Mouse (Mus musculus) left cerebral cortex, adult 9 months (tissue): ENCODE measurements around the gene Olfr643.

Experiments used
- DNase-seq, 2 experiments: peaks; one replicate each; pipeline ENCODE4 v3.0.0; 2022; ENCODE audit warnings: low spot score in 2 of 2

The Olfr643 gene

GRCm38 (mm10) chr7:104137305-104137704 is at the start of gene Olfr643:
Gene Olfr643, minus strand, starts transcription at chr7:104137405.
- no peak for DNase-seq

GRCm38 (mm10) chr7:104183292-104183691 is 46.1 kb upstream of the Olfr643 start, which contains the start of gene Olfr648:
Gene Olfr648, minus strand, starts transcription at chr7:104183392.
- no peak for DNase-seq

- DNase-seq, result no peak
Observed at GRCm38 (mm10) chr7:104179074-104179473, 41.9 kb upstream of the Olfr643 start.

DNA sequence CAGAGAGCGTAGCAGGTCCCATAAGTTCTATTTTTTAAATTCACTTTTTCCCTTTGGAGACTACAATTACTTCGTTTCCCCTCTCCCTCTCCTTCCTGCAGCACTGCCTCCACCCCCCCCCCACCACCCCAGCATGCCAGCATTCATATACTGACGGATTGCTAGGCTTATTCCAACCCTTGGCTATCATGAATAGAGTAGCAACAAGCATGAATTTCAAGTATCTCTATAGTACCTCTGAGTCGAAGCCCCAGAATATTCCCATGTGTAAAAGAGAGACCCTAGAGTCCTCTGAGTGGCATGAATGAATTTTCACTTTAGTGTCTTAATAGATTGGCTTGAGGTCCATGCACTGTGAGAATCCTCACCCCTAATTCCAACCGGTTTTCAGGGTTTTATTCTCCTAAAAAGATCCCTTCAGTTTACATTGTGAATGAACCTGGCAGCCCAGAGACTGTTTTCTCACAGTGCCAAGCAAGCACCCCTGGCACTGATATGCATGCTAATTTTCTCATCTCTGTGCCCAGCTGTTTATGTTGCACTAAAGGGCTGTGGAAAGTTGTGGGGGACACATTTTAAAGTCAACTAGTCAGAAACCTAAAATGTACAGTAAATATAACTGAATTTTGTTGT is 41.3 kb upstream of the Olfr643 start:
- DNase-seq, result no peak

DNA sequence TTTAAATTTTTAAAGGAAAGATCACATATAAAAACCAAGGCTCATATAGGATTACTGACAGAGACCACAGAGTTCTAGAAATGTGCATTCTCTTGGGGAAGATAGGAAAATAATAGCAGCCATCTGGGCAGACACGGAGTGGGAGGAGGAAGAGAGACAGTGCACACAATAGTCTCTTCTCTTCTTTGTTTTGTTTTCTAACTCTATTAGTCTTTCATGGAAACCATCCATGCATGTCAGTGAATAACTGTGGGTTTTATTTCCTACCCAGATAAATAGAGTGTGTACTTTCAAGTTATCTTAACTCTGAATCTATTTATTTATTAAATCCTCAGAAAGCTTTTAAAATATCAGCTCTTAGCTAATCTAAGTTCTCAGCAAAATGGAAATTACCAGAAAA is 37.9 kb upstream of the Olfr643 start:
- no peak for DNase-seq

- DNase-seq, result no peak
Observed at GRCm38 (mm10) chr7:104169634-104170204, 32.5 kb upstream of the Olfr643 start.

DNA sequence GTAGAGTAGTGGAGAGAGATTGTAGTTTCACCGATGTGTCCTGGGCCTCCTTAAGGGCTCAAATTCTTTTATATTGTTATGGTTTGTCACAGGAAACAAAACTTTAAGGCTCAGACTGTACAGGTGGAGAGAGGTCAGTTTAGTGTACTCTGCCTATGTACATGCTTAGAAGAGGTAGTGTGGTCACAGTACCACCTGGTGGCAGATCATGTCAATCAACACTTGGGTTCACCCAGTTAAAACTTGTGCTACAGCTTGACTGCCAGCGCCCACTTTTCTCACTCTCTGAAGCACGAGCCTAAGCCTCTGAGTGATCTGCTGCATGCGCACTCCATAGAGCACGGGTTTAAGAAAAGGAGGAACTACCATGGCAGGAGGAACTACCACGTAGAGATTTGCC is 29.9 kb upstream of the Olfr643 start:
- DNase-seq, result no peak

- DNase-seq, result no peak
Observed at GRCm38 (mm10) chr7:104150456-104150855, 13.3 kb upstream of the Olfr643 start, which contains the start of gene Ubqlnl. Gene Ubqlnl, minus strand, starts transcription at chr7:104150556.

- no peak for DNase-seq
Observed at GRCm38 (mm10) chr7:104143179-104143578, 6.0 kb upstream of the Olfr643 start, which contains the start of gene Ubqln3. Gene Ubqln3, minus strand, starts transcription at chr7:104143279.

DNA sequence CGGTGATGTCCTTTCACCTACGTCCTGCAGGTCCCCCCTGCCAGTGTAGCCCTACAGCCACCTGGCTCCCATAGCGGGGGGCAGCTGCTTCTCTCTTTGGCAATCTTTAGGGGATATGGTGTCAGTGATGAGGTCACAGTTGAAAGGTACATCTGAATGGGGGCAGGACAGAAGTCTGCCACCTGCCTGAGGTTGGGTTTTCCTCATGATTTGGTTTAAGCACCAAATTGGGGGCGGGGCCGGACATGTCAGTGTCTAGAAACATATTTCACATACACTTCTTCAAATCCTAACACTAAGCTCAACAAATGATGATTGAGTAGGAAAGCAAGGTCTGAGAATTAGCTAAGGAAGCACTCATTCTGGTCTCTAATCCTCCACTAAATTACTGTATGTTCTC is 7.5 kb downstream of the Olfr643 start, which contains the start of gene Ubqln5:
Gene Ubqln5 (minus strand): TSS at position 101 of the 400 bp plus-strand sequence.
- no peak for DNase-seq

DNA sequence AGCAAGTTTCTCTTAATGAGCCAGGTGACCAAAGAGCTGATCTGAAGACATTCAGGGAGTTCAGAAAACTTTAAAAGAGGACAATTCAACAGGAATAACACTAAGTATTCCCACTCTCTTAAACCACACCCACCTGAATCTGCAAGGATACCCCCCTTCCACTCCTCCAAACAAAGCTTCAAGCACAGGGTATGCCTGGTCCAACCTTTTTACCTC is 32.5 kb downstream of the Olfr643 start, which contains the start of gene Olfr646:
Gene Olfr646 (plus strand): TSS at position 117 of the 216 bp plus-strand sequence.
- no peak for DNase-seq

DNA sequence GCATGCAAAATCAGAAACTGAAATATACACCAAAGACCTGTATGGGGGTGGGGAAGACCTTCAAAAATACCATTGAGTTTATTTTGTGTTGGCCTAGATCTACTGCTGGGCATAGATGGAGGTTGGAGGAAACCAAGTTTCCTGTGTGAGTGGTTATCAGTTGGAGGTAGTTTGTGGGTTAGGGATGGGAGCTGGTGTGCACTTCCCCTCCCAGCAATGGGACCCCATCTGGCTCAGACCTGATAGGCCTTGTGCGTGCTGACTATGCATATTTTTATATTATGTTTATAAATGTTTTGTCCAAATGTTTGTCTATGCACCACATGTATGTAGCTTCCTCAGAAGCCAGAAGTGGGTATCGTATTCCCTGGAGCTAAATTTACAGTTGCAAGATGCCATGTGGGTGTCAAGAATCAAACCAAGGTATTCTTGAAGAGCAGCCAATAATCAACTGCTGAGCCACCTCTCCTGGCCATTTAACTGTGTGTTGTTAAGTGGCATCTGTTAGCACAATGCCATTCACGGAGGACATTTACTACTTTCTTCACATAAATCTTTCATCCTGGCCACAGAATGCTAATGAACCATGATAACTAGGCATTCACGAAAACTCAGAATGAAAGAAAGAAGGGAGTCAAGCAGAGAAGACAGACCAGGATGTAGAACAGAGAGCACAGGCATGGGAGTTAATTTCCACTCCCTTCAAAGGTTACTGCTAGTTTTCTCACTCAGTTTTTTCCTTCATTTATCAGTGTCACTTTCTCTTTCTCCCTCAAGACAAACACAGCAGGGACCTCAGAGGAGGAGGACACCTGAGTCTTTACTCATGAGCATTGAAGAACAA is 33.1 kb downstream of the Olfr643 start:
- DNase-seq, result no peak

DNA sequence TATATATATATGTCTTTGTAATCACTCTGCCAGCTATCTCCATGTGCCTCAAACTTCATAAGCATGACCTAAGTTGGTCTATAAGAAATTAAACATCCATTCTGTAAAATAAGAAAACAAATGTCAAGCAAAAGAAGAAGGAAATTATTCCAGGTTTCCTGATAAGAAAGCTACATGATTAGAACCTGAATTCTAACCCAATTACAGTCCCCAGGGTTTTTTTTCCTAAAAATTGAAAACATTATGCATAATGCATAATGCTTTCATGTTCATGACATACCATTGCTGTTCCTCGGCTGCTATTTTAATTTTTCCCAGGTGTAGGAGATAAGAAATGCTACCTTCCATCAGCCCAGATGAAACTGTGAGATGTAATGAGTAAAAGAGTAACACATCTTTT is 51.8 kb downstream of the Olfr643 start, which contains the start of gene Olfr645:
Gene Olfr645 (minus strand): TSS at position 101 of the 400 bp plus-strand sequence.
- no peak for DNase-seq

GRCm38 (mm10) chr7:104071769-104072168 is 65.4 kb downstream of the Olfr643 start, which contains the start of gene Olfr644:
Gene Olfr644, minus strand, starts transcription at chr7:104071869.
- no peak for DNase-seq

GRCm38 (mm10) chr7:104061345-104061744 is 75.9 kb downstream of the Olfr643 start, which contains the start of gene 4930516K23Rik:
Gene 4930516K23Rik, minus strand, starts transcription at chr7:104061445.
- DNase-seq, result no peak

DNA sequence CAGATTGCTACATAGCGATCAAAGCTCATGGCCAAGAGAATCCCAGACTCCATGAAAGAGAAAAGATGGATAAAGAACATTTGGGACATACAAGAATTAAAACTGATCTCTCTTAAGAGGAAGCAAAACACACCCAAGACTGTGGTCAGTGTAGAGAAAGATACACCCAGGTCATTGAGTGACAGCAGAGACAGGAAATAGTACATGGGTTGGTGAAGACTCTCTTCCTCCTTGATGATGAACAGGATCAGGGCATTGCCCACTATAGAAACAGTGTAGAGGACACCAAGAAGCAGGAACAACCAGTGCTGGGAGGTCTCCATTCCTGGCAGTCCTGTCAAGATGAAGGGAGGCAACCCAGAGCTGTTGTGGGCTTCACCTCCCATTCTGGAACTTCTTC is 78.0 kb downstream of the Olfr643 start:
- no peak for DNase-seq

- no peak for DNase-seq
Observed at GRCm38 (mm10) chr7:104052566-104052965, 84.6 kb downstream of the Olfr643 start, which contains the start of gene Olfr642. Gene Olfr642, minus strand, starts transcription at chr7:104052666.

DNA sequence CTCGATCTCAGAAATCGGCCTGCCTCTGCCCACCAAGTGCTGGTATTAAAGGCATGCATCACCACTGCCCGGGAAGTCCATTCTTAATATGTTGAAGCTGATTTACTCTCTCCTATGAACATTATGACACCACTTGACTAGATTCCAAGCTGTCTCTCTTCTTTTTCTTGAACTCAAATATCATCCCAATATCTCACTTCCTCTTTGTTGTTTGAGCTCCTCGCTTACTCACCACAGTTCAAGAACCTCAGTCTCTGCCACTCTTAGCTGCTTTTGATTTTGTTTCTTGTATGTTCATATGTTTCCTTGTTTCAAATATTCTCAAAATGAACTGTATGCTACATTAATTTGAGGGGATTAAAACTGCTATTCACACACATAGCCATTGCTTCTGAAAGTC is 86.5 kb downstream of the Olfr643 start:
- DNase-seq, result no peak

DNA sequence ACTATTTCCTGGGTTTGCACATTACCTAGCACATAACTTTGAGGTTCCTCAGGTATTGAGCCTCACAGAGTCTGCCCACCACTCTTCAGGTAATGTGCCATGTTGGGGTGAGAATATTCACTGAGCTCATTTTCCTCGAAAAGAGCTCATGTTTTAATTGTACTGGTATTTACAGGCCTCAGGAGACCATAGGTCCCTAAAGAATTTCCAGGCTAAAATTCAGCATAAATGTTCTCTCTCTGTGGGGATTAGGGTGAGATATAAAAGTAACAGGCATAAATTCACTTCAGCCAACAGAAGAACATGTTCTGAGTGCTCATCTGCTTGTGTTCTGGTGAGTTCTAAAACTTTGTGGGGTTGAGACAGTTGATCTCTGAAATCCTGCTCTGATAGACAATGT is 102.1 kb downstream of the Olfr643 start, which contains the start of gene Olfr641:
Gene Olfr641 (plus strand): TSS at position 301 of the 400 bp plus-strand sequence.
- DNase-seq, result no peak

- no peak for DNase-seq
Observed at GRCm38 (mm10) chr7:104026978-104027377, 110.2 kb downstream of the Olfr643 start.

DNA sequence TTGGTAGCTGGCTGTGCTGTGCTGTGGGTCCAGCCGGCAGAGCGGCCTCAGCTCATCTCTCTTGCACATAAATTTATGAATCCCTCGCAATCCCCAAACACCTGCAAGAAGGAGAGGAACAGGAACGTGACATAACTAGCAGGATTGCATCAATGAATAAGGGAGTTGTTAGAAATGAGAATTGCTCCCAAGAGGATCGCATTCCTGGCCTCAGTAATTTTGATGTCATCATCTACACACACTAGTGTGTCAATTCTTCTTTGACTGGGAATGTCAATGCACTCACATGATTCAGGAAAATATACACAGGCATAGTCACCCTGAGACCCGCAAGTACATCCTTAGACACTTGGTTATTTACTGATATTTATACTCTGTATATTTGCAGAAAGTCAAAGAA is 111.7 kb downstream of the Olfr643 start, which contains the start of gene Olfr640:
Gene Olfr640 (minus strand): TSS at position 101 of the 400 bp plus-strand sequence.
- DNase-seq, result no peak

DNA sequence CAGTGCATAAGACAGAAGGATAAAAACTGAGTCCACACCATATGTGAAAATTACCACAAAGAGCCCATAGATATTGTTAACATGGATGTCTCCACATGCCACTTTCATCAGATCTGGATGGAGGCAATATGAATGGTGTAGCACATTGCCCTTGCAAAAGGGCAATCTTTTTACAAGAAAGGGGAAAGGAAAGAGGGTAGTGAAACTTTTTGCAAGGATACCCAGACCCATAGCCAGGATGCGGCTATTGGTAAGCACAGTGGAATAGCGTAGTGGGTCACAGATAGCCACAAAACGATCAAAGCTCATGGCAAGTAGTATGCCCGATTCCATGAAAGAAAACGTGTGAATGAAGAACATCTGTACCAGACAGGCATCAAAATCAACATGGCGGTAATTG is 115.6 kb downstream of the Olfr643 start:
- no peak for DNase-seq
